Comparison of ENCODE assay signal across 21 mouse cellular contexts in genomic region chr13:54144624-54145023, GRCm38 (mm10). TPM values are rescaled to one million over a fixed set of nuclear protein-coding genes. Genes with fewer than 3 reads are reported as not detected.
DNase-seq lines count a peak whose midpoint lies in the region; ATAC-seq and TF ChIP-seq lines count a peak whose summit lies in the region.
"Had no signal": no experiment of that assay in that cellular context is flagged by ENCODE, and none has a peak within 500 bp of the region (broad histone marks: within the 10 kb centered on the region; RNA-seq: fewer than 3 reads in every experiment).

No protein-coding gene starts in this region.

- DNase-seq in hindbrain, embryonic 10.5 days (ENCODE audit: low spot score): no peak
- no peak for DNase-seq in hindbrain, embryonic 14.5 days (ENCODE audit: low spot score)
- peak; percentile 16 to 35 for DNase-seq in left cerebral cortex, adult 2 months (ENCODE audit: extremely low spot score in 1 of 2, low spot score in 2 of 2)
- no peak for DNase-seq in left cerebral cortex, postnatal 36 days (ENCODE audit: low spot score in 2 of 2)
- no peak for DNase-seq in midbrain, embryonic 14.5 days
- no peak for DNase-seq in gastrocnemius, postnatal 25 days
- DNase-seq: adrenal gland, postnatal 14 days; cerebellum, adult 8-10 months; cerebellum, postnatal 14 days; embryo, embryonic 11 days; gastrocnemius, postnatal 10 days had no signal

- TF ChIP-seq CTCF in left cerebral cortex, adult 2 months (IDR thresholded peaks at IDR 0.05): no peak

- H3K27ac ChIP-seq in hindbrain, embryonic 10.5 days: peak overlapping the region; percentile 81
- H3K27ac ChIP-seq in hindbrain, embryonic 14.5 days: no peak overlapping the region
- H3K27ac ChIP-seq in left cerebral cortex, adult 2 months: peak overlapping the region; percentile 19; the same call in 1 of the 2 replicates
- 0 out of 2 replicates have a peak overlapping the region, but pooled peaks have one; percentile 41 for H3K27ac ChIP-seq in midbrain, embryonic 14.5 days (replicated peaks; ENCODE audit: low read depth, low read length)
- no peak overlapping the region for H3K27ac ChIP-seq in midbrain, embryonic 15.5 days
- H3K27ac ChIP-seq in brown adipose tissue, adult 24 weeks (replicated peaks; ENCODE audit: low read depth, low read length): peak overlapping the region; percentile 91
- H3K27ac ChIP-seq: embryonic facial prominence, embryonic 15.5 days; hindbrain, embryonic 15.5 days had no signal

- no peaks in the 10 kb centered on the region for H3K27me3 ChIP-seq in hindbrain, embryonic 10.5 days (ENCODE audit: insufficient read depth, poor library complexity, severe bottlenecking)
- no peaks in the 10 kb centered on the region for H3K27me3 ChIP-seq in hindbrain, embryonic 14.5 days (ENCODE audit: control insufficient read depth, insufficient read depth, low read length)
- no peaks in the 10 kb centered on the region for H3K27me3 ChIP-seq in midbrain, embryonic 14.5 days (ENCODE audit: control insufficient read depth, insufficient read depth, low read length)
- no peaks in the 10 kb centered on the region for H3K27me3 ChIP-seq in midbrain, embryonic 15.5 days (replicated peaks)
- H3K27me3 ChIP-seq: embryonic facial prominence, embryonic 15.5 days; hindbrain, embryonic 15.5 days had no signal

- H3K4me2 ChIP-seq in hindbrain, embryonic 14.5 days (replicated peaks): no peak overlapping the region
- H3K4me2 ChIP-seq in midbrain, embryonic 14.5 days (ENCODE audit: low read length): no peak overlapping the region
- no peak overlapping the region for H3K4me2 ChIP-seq in midbrain, embryonic 15.5 days
- H3K4me2 ChIP-seq: embryonic facial prominence, embryonic 15.5 days; hindbrain, embryonic 15.5 days had no signal

- ATAC-seq in hindbrain, embryonic 14.5 days (ENCODE audit: low FRiP score): no peak
- no peak for ATAC-seq in midbrain, embryonic 14.5 days (ENCODE audit: low FRiP score, low TSS enrichment)
- no peak for ATAC-seq in midbrain, embryonic 15.5 days (replicated peaks)
- ATAC-seq: activated CD4-positive, CD25-positive, alpha-beta regulatory T cell, adult 4 months; forebrain, embryonic 14.5 days; Patski had no signal

- intact Hi-C loops in left cerebral cortex, adult 2 months (cut with DNase I): no loop called here
- intact Hi-C loops in left cerebral cortex, postnatal 36 days (cut with DNase I): no loop called here

- no peak overlapping the region for H3K9ac ChIP-seq in hindbrain, embryonic 14.5 days
- H3K9ac ChIP-seq in midbrain, embryonic 14.5 days (replicated peaks; ENCODE audit: low read length): no peak overlapping the region
- no peak overlapping the region for H3K9ac ChIP-seq in midbrain, embryonic 15.5 days
- H3K9ac ChIP-seq: embryonic facial prominence, embryonic 15.5 days; heart, embryonic 12.5 days; hindbrain, embryonic 15.5 days had no signal

- peaks cover 21% of the 10 kb centered on the region for H3K4me1 ChIP-seq in hindbrain, embryonic 10.5 days (replicated peaks)
- peaks cover 10% of the 10 kb centered on the region; the same call in 1 of the 2 replicates for H3K4me1 ChIP-seq in hindbrain, embryonic 14.5 days (replicated peaks; ENCODE audit: control insufficient read depth, insufficient read depth, low read length)
- peaks cover 13% of the 10 kb centered on the region; the same call in 1 of the 2 replicates for H3K4me1 ChIP-seq in midbrain, embryonic 14.5 days (ENCODE audit: control insufficient read depth, insufficient read depth, low read length)
- 0 out of 2 replicates have a peak, but pooled peaks cover 7% of the 10 kb centered on the region for H3K4me1 ChIP-seq in midbrain, embryonic 15.5 days
- peaks cover 12% of the 10 kb centered on the region; the same call in 1 of the 2 replicates for H3K4me1 ChIP-seq in brown adipose tissue, adult 24 weeks (ENCODE audit: control insufficient read depth, insufficient read depth, insufficient read length, low read length)
- H3K4me1 ChIP-seq: embryonic facial prominence, embryonic 15.5 days had no signal

- no peak overlapping the region for H3K4me3 ChIP-seq in hindbrain, embryonic 10.5 days
- no peak overlapping the region for H3K4me3 ChIP-seq in hindbrain, embryonic 14.5 days (replicated peaks; ENCODE audit: low read length)
- H3K4me3 ChIP-seq in left cerebral cortex, adult 2 months: no peak overlapping the region
- no peak overlapping the region for H3K4me3 ChIP-seq in midbrain, embryonic 14.5 days (replicated peaks; ENCODE audit: low read depth, low read length)
- no peak overlapping the region for H3K4me3 ChIP-seq in midbrain, embryonic 15.5 days
- H3K4me3 ChIP-seq in brown adipose tissue, adult 24 weeks (ENCODE audit: insufficient read depth, low read depth, low read length): no peak overlapping the region
- H3K4me3 ChIP-seq: embryonic facial prominence, embryonic 15.5 days; erythroblast, embryonic 14.5 days; forebrain, embryonic 10.5 days; heart, embryonic 12.5 days; hindbrain, embryonic 15.5 days had no signal

- WGBS in hindbrain, embryonic 10.5 days: 79% methylated on average over 5 of the region's 5 CpGs
- WGBS in hindbrain, embryonic 14.5 days: 44% methylated on average over 5 of the region's 5 CpGs
- 52% methylated on average over 5 of the region's 5 CpGs for WGBS in midbrain, embryonic 14.5 days
- WGBS in midbrain, embryonic 15.5 days: 62% methylated on average over 5 of the region's 5 CpGs

- H3K9me3 ChIP-seq in hindbrain, embryonic 10.5 days: no peaks in the 10 kb centered on the region
- H3K9me3 ChIP-seq in hindbrain, embryonic 14.5 days (ENCODE audit: control insufficient read depth, low read length): no peaks in the 10 kb centered on the region
- H3K9me3 ChIP-seq in midbrain, embryonic 14.5 days (ENCODE audit: control insufficient read depth, low read length): no peaks in the 10 kb centered on the region
- H3K9me3 ChIP-seq in midbrain, embryonic 15.5 days: no peaks in the 10 kb centered on the region
- H3K9me3 ChIP-seq: embryonic facial prominence, embryonic 15.5 days; forebrain, embryonic 10.5 days; hindbrain, embryonic 15.5 days had no signal

- H3K36me3 ChIP-seq in hindbrain, embryonic 10.5 days: no peaks in the 10 kb centered on the region
- no peaks in the 10 kb centered on the region for H3K36me3 ChIP-seq in hindbrain, embryonic 14.5 days (replicated peaks; ENCODE audit: control insufficient read depth, insufficient read depth)
- H3K36me3 ChIP-seq in midbrain, embryonic 14.5 days (ENCODE audit: control insufficient read depth, insufficient read depth, low read length): no peaks in the 10 kb centered on the region
- no peaks in the 10 kb centered on the region for H3K36me3 ChIP-seq in midbrain, embryonic 15.5 days (replicated peaks)
- H3K36me3 ChIP-seq: embryonic facial prominence, embryonic 15.5 days; forebrain, embryonic 10.5 days; heart, embryonic 12.5 days; hindbrain, embryonic 15.5 days had no signal

RNA-seq across cellular contexts. Expression of gene Hrh2, which starts 47.3 kb away (rescaled TPM):
- polyA plus RNA-seq in hindbrain, embryonic 10.5 days (2016; fragmentation: Nextera tagmentation; extraction: Ambion mirVana): 0.07 and 0.09 TPM in 2 replicates
- 0.76 and 0.90 TPM in 2 replicates for polyA plus RNA-seq in hindbrain, embryonic 14.5 days (2014; fragmentation: Nextera tagmentation; extraction: Ambion mirVana)
- total RNA-seq in left cerebral cortex, adult 2 months (2021): 10 to 100 TPM; 14.6 to 17.5 TPM
- total RNA-seq in left cerebral cortex, postnatal 36 days (2021): 10 to 100 TPM; 12.7 to 14.7 TPM
- polyA plus RNA-seq in midbrain, embryonic 14.5 days (2014; fragmentation: Nextera tagmentation; extraction: Ambion mirVana): 0.63 and 0.78 TPM in 2 replicates
- polyA plus RNA-seq in midbrain, embryonic 15.5 days (2015; fragmentation: Nextera tagmentation; extraction: Ambion mirVana): 0.74 and 1.4 TPM in 2 replicates
- 0.63 and 0.87 TPM in 2 replicates for polyA plus RNA-seq in brown adipose tissue, adult 24 weeks (2012; ENCODE audit: insufficient read depth, insufficient read length, missing spikeins)
- not detected for total RNA-seq in gastrocnemius, postnatal 25 days (2021)
- polyA plus RNA-seq: erythroblast, embryonic 14.5 days; heart, embryonic 12.5 days; Patski had no signal

Comparison
In these comparisons a context has a peak if more than half of its experiments do, and no peak if none do; other contexts are left out.
1. DNase-seq: peak in left cerebral cortex, adult 2 months (2 of 2); none in hindbrain, embryonic 10.5 days (single experiment), hindbrain, embryonic 14.5 days (single experiment), left cerebral cortex, postnatal 36 days (0 of 2), midbrain, embryonic 14.5 days (single experiment) and gastrocnemius, postnatal 25 days (single experiment).
2. H3K27ac ChIP-seq: peak in hindbrain, embryonic 10.5 days (single experiment), left cerebral cortex, adult 2 months (single experiment), midbrain, embryonic 14.5 days (single experiment) and brown adipose tissue, adult 24 weeks (single experiment); none in hindbrain, embryonic 14.5 days (single experiment) and midbrain, embryonic 15.5 days (single experiment).